Mouse (Mus musculus): Measurements from ENCODE around the gene Abcg5. TPM values are rescaled to one million over a fixed set of nuclear protein-coding genes. Genes with fewer than 3 reads are reported as not detected.
A peak's percentile ranks its signal among the peaks of the same experiment; 100 is the strongest.

The Abcg5 gene
- polyA plus RNA-seq, 1 experiment from 2014 or later, result 1.1 TPM

DNA sequence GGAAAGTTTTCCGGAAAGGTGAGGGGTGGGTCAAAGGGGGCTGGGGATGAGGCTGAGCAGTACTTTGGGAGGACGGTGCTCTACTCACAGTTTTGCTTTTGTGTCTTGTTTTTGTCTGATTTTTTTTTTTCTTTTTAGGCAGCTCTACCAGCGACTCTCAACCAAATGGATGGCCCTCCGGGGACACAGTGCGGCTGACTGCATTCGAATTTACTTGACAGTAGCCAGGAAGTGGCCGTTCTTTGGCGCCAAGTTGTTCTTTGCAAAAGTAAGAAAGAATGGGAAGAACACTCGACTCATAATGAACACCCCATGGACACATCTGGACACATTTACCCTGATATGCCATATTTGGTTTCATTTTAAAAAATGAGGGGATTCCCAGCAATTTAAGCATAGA lies 71.3 kb downstream of the Abcg5 start:
- peak; percentile 40 for DNase-seq (ENCODE audit: low spot score)
- Histone ChIP-seq H3K4me3 (ENCODE audit: low read depth, low read length) (no peak overlapping the region), H3K4me2 (ENCODE audit: low read length) (no peak overlapping the region), H3K9ac (ENCODE audit: low read length) (no peak overlapping the region), H3K27me3 (replicated peaks; ENCODE audit: control insufficient read depth, insufficient read depth, low read length) (no peaks in the 10 kb centered on the region), H3K27ac (ENCODE audit: low read depth) (no peak overlapping the region), H3K4me1 (replicated peaks; ENCODE audit: control insufficient read depth, insufficient read depth, low read length) (no peaks in the 10 kb centered on the region), H3K9me3 (ENCODE audit: control insufficient read depth, low read length) (no peaks in the 10 kb centered on the region), H3K36me3 (ENCODE audit: control insufficient read depth, insufficient read depth, low read length) (peaks cover 52% of the 10 kb centered on the region)
- WGBS, result 85% methylated on average over 9 of the region's 9 CpGs
- ATAC-seq (replicated peaks; ENCODE audit: low FRiP score, low TSS enrichment, low read depth), result no peak

- Histone ChIP-seq H3K4me1 (replicated peaks; ENCODE audit: control insufficient read depth, insufficient read depth, low read length) (no peaks in the 10 kb centered on the region), H3K27me3 (replicated peaks; ENCODE audit: control insufficient read depth, insufficient read depth, low read length) (no peaks in the 10 kb centered on the region), H3K9me3 (ENCODE audit: control insufficient read depth, low read length) (no peaks in the 10 kb centered on the region), H3K4me3 (ENCODE audit: low read depth, low read length) (no peak overlapping the region), H3K9ac (ENCODE audit: low read length) (no peak overlapping the region), H3K36me3 (ENCODE audit: control insufficient read depth, insufficient read depth, low read length) (peaks cover 50% of the 10 kb centered on the region), H3K27ac (ENCODE audit: low read depth) (no peak overlapping the region), H3K4me2 (ENCODE audit: low read length) (no peak overlapping the region)
- no peak for ATAC-seq (replicated peaks; ENCODE audit: low FRiP score, low TSS enrichment, low read depth)
- DNase-seq (ENCODE audit: low spot score), result peak; percentile 47
- WGBS, result 70% methylated on average over 4 of the region's 4 CpGs
These were observed 74.2 kb downstream of the Abcg5 start for GRCm38 (mm10) chr17:84608606-84609005.

Other genes starting within 250 kb of the Abcg5 start
- gene Thada, start 216.8 kb downstream of the Abcg5 start, polyA plus RNA-seq (2014; fragmentation: Nextera tagmentation; extraction: Ambion mirVana), result 10.8 and 12.3 TPM in 2 replicates
- gene Plekhh2, start 171.1 kb downstream of the Abcg5 start, polyA plus RNA-seq (2014; fragmentation: Nextera tagmentation; extraction: Ambion mirVana), result 12.7 and 17.2 TPM in 2 replicates
- 29.6 and 31.1 TPM in 2 replicates for gene Dync2li1, start 56.5 kb downstream of the Abcg5 start, polyA plus RNA-seq (2014; fragmentation: Nextera tagmentation; extraction: Ambion mirVana)
- gene Abcg8, start 6.7 kb downstream of the Abcg5 start, polyA plus RNA-seq (2014; fragmentation: Nextera tagmentation; extraction: Ambion mirVana), result 0.09 TPM in 1 of 2 replicates, not detected in the other
- 61.7 and 63.2 TPM in 2 replicates for gene Lrpprc, start 107.8 kb upstream of the Abcg5 start, polyA plus RNA-seq (2014; fragmentation: Nextera tagmentation; extraction: Ambion mirVana)